ENCODE assay signal across 8 mouse cellular contexts in genomic region chr11:78696777-78697752, GRCm38 (mm10). TPM values are rescaled to one million over a fixed set of nuclear protein-coding genes. Genes with fewer than 3 reads are reported as not detected.
DNase-seq lines count a peak whose midpoint lies in the region; ATAC-seq and TF ChIP-seq lines count a peak whose summit lies in the region.

Nlk (minus strand) TSS chr11:78697373.

- intact Hi-C loops in heart, postnatal 10 days (cut with DNase I), result loop anchor here (5.0 kb wide), 2 partner anchors 55 to 130 kb away; partner anchors contain the start of genes Ccnq and Lyrm9

- 0 out of 2 replicates have a peak, but pooled peaks cover 3% of the 10 kb centered on the region for H3K27me3 ChIP-seq in ES-Bruce4 (ENCODE audit: control insufficient read depth, insufficient read depth, low read length, poor library complexity, severe bottlenecking)
- no peaks in the 10 kb centered on the region; the same call in 1 of the 2 replicates for H3K27me3 ChIP-seq in forebrain, embryonic 13.5 days
- no peaks in the 10 kb centered on the region for H3K27me3 ChIP-seq in liver, postnatal 0 days (ENCODE audit: insufficient read depth, low read length)
- no peaks in the 10 kb centered on the region for H3K27me3 ChIP-seq in neural tube, embryonic 14.5 days (ENCODE audit: control insufficient read depth, insufficient read depth, low read length)

- peak; percentile 33 for TF ChIP-seq POLR2A in ES-Bruce4 (IDR thresholded peaks at IDR 0.05; ENCODE audit: insufficient read depth, low read length)

- no peaks in the 10 kb centered on the region for H3K9me3 ChIP-seq in ES-Bruce4 (replicated peaks; ENCODE audit: control insufficient read depth, insufficient read depth, low read length, poor library complexity, severe bottlenecking)
- no peaks in the 10 kb centered on the region for H3K9me3 ChIP-seq in forebrain, embryonic 13.5 days (replicated peaks)
- H3K9me3 ChIP-seq in liver, postnatal 0 days (ENCODE audit: low read length), result no peaks in the 10 kb centered on the region
- H3K9me3 ChIP-seq in neural tube, embryonic 14.5 days (ENCODE audit: control insufficient read depth, low read length), result no peaks in the 10 kb centered on the region

- H3K4me3 ChIP-seq in ES-Bruce4 (ENCODE audit: low read depth, low read length), result peak within 1 kb of the TSS; percentile 97
- H3K4me3 ChIP-seq in forebrain, embryonic 13.5 days, result peak within 1 kb of the TSS; percentile 75
- H3K4me3 ChIP-seq in liver, postnatal 0 days (ENCODE audit: low read depth, low read length), result peak within 1 kb of the TSS; percentile 89
- peak within 1 kb of the TSS; percentile 75 for H3K4me3 ChIP-seq in neural tube, embryonic 14.5 days (ENCODE audit: low read depth, low read length)

- H3K4me2 ChIP-seq in forebrain, embryonic 13.5 days, result peak within 1 kb of the TSS; percentile 64
- peak within 1 kb of the TSS; percentile 88 for H3K4me2 ChIP-seq in liver, postnatal 0 days (ENCODE audit: low read depth, low read length)
- H3K4me2 ChIP-seq in neural tube, embryonic 14.5 days (ENCODE audit: low read depth, low read length), result peak within 1 kb of the TSS; percentile 79

- peak within 1 kb of the TSS; percentile 97 for H3K9ac ChIP-seq in ES-Bruce4 (ENCODE audit: low read depth, poor library complexity, severe bottlenecking)
- peak within 1 kb of the TSS; percentile 91 for H3K9ac ChIP-seq in forebrain, embryonic 13.5 days
- peak within 1 kb of the TSS; percentile 87 for H3K9ac ChIP-seq in liver, postnatal 0 days (replicated peaks)
- peak within 1 kb of the TSS; percentile 85 for H3K9ac ChIP-seq in neural tube, embryonic 14.5 days (replicated peaks; ENCODE audit: low read depth, low read length)

- H3K27ac ChIP-seq in ES-Bruce4 (ENCODE audit: insufficient read depth, low read length), result peak within 1 kb of the TSS; percentile 56; the same call in 1 of the 2 replicates
- H3K27ac ChIP-seq in forebrain, embryonic 13.5 days, result peak within 1 kb of the TSS; percentile 82
- peak within 1 kb of the TSS; percentile 79 for H3K27ac ChIP-seq in liver, postnatal 0 days (ENCODE audit: low read depth)
- H3K27ac ChIP-seq in neural tube, embryonic 14.5 days (ENCODE audit: low read depth, low read length), result peak within 1 kb of the TSS; percentile 92

- no peaks in the 10 kb centered on the region; the same call in none of the 2 replicates for H3K36me3 ChIP-seq in ES-Bruce4 (ENCODE audit: control insufficient read depth, insufficient read depth, low read length, poor library complexity, severe bottlenecking)
- no peaks in the 10 kb centered on the region for H3K36me3 ChIP-seq in forebrain, embryonic 13.5 days (ENCODE audit: poor library complexity, severe bottlenecking)
- H3K36me3 ChIP-seq in liver, postnatal 0 days (replicated peaks; ENCODE audit: insufficient read depth, low read length), result no peaks in the 10 kb centered on the region
- no peaks in the 10 kb centered on the region for H3K36me3 ChIP-seq in neural tube, embryonic 14.5 days (ENCODE audit: control insufficient read depth, insufficient read depth, low read length)

- DNase-seq in heart, postnatal 10 days, result peak; percentile 100
- DNase-seq in large intestine, adult 2 months (ENCODE audit: low read depth, low spot score), result peak; percentile 96
- peak; percentile 99 for DNase-seq in liver, postnatal 0 days
- peak; percentile 99 for DNase-seq in testis, postnatal 10 days (ENCODE audit: low spot score)

- TF ChIP-seq CTCF in ES-Bruce4 (IDR thresholded peaks at IDR 0.05; ENCODE audit: low read depth, low read length), result no peak
- no peak for TF ChIP-seq CTCF in liver, postnatal 0 days (IDR thresholded peaks at IDR 0.05; ENCODE audit: low read depth)

- H3K4me1 ChIP-seq in ES-Bruce4 (ENCODE audit: control insufficient read depth, insufficient read depth, low read length), result no peaks in the 10 kb centered on the region
- H3K4me1 ChIP-seq in forebrain, embryonic 13.5 days, result peaks cover 40% of the 10 kb centered on the region
- H3K4me1 ChIP-seq in liver, postnatal 0 days (ENCODE audit: insufficient read depth), result peaks cover 14% of the 10 kb centered on the region
- peaks cover 35% of the 10 kb centered on the region for H3K4me1 ChIP-seq in neural tube, embryonic 14.5 days (ENCODE audit: control insufficient read depth, insufficient read depth, low read length)

- TF ChIP-seq EP300 in ES-Bruce4 (IDR thresholded peaks at IDR 0.05; ENCODE audit: insufficient read depth, low read depth, low read length), result no peak
- TF ChIP-seq EP300 in liver, postnatal 0 days (IDR thresholded peaks at IDR 0.05; ENCODE audit: low read depth), result peak; percentile 40; the same call in 1 of the 2 replicates

- peak; percentile 98 for ATAC-seq in cerebellum, adult (ENCODE audit: insufficient number of reproducible peaks, low FRiP score, low TSS enrichment)
- peak; percentile 99 for ATAC-seq in forebrain, embryonic 13.5 days
- ATAC-seq in liver, postnatal 0 days, result peak; percentile 100
- ATAC-seq in neural tube, embryonic 14.5 days (ENCODE audit: low read depth), result peak; percentile 99

- under 1% methylated on average over 33 of the region's 65 CpGs for WGBS in forebrain, embryonic 13.5 days
- 1% methylated on average over 49 of the region's 65 CpGs for WGBS in large intestine, adult 2 months
- WGBS in liver, postnatal 0 days (ENCODE audit: insufficient replicate concordance), result under 1% methylated on average over 50 of the region's 65 CpGs
- WGBS in neural tube, embryonic 14.5 days, result under 1% methylated on average over 52 of the region's 65 CpGs

RNA-seq across cellular contexts. Expression of gene Nlk, which starts in this region (rescaled TPM):
- polyA plus RNA-seq in ES-Bruce4 (2011; ENCODE audit: insufficient read depth, insufficient read length, low read depth, missing spikeins), result 39.7 and 47.6 TPM in 2 replicates
- polyA plus RNA-seq in forebrain, embryonic 13.5 days (2015; fragmentation: Nextera tagmentation; extraction: Ambion mirVana), result 34.1 and 34.2 TPM in 2 replicates
- total RNA-seq in heart, postnatal 10 days (2021), result 10 to 100 TPM; 17.2 to 18.5 TPM
- 4.3 and 8.2 TPM in 2 replicates for polyA plus RNA-seq in large intestine, adult 2 months (2012; rRNA removed)
- 5.2 and 6.1 TPM in 2 replicates for polyA plus RNA-seq in liver, postnatal 0 days (2015; fragmentation: Nextera tagmentation; extraction: Ambion mirVana)
- 29.4 and 31.2 TPM in 2 replicates for polyA plus RNA-seq in neural tube, embryonic 14.5 days (2014; fragmentation: Nextera tagmentation; extraction: Ambion mirVana)

Comparison
In these comparisons a context has a peak if more than half of its experiments do, and no peak if none do; other contexts are left out.
1. Peak in every context shown above with its lines: DNase-seq, ATAC-seq, H3K4me3 ChIP-seq and H3K27ac ChIP-seq.